Mouse (Mus musculus): Measurements from ENCODE around the gene Wdr27. TPM values are rescaled to one million over a fixed set of nuclear protein-coding genes. Genes with fewer than 3 reads are reported as not detected.
"Not testable (repeated sequence)": the region's sequence is repeated elsewhere in the genome, so short reads cannot be mapped to it uniquely, and the experiment has no call there.

Wdr27 gene
- polyA plus RNA-seq (2014; fragmentation: Nextera tagmentation; extraction: Ambion mirVana): 6.7 and 8.3 TPM in 2 replicates

DNA sequence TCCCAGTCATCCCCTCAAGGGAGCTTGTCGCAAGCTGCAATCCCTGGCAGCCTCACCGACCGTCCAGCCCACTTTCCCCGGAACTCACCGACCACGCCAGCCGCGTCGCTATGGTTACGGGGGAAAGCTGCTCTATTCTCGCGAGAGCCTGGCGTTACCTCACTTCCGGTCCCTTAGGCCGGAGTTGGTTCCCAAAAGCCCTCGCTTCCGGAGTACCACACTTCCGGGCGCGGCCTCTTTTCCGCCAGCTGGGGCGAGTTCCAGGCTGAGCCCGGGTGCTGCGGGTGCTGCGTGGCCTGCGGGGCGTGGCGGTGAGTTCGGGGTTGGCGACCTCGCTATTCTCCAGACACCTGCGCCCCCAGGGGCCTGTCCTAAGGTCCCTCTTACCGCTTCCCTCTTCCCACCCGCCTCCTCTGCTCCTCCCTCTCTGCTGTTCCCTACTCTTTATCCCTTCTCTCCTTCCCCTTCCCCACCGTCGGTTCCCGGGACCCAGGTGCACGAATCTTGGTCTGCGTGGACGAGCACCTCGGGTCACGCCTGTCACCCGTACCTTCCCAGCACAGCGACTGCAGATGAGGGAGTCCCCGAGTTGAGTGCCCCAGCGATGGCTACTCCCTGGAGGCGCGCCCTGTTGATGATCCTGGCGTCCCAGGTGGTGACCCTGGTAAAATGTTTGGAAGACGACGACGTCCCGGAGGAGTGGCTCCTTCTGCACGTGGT is at the start of gene Wdr27, which contains the start of gene 1600012H06Rik:
Wdr27 (minus strand) TSS at position 150 of the 720 bp plus-strand sequence.
1600012H06Rik (plus strand) TSS at position 176 of the 720 bp plus-strand sequence.
- Histone ChIP-seq H3K4me3 (ENCODE audit: low read length) (peak within 1 kb of the TSS; percentile 57), H3K9ac (ENCODE audit: low read depth, low read length) (peak within 1 kb of the TSS; percentile 76), H3K36me3 (ENCODE audit: control insufficient read depth, insufficient read depth, low read length) (peaks cover 31% of the 10 kb centered on the region), H3K4me1 (ENCODE audit: control insufficient read depth, insufficient read depth, low read length) (peaks cover 12% of the 10 kb centered on the region; the same call in 1 of the 2 replicates), H3K9me3 (ENCODE audit: control insufficient read depth, low read length) (no peaks in the 10 kb centered on the region), H3K27me3 (ENCODE audit: control insufficient read depth, insufficient read depth, low read length) (no peaks in the 10 kb centered on the region), H3K4me2 (replicated peaks; ENCODE audit: low read depth, low read length) (peak within 1 kb of the TSS; percentile 77), H3K27ac (ENCODE audit: low read depth, low read length) (peak within 1 kb of the TSS; percentile 73; the same call in 1 of the 2 replicates)
- ATAC-seq (ENCODE audit: low FRiP score, low TSS enrichment): peak; percentile 98
- WGBS: under 1% methylated on average over 54 of the region's 54 CpGs

DNA sequence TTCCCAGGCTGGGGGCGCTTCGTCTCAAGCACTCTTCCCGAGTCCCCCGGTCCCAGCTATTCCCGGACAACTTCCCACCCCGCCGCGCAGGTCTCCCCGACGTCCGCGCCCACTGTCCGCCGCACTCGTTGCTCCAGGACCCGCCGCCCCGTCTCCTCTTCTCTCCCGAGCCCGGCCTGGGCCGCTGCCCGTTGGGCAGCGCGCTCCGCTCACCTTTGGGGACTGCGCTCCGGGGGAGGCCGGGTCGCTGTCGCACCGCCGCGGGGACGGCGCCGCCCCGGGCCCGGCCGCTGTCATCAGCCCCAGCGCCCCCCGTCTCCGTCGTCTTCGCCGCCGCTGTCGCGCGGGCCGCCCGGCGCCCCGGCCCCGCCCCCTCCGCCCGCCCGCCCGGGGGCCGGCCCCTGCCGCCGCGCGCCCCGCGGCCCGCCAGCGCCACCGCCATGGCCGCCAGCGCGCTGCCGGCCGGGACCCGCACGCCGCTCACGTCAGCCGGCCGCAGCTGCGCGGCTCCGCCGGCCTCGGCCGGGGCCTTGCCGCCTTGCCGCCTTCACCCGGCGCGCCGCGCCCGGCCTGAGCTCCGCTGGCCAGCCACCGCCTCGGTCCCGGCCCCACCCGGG is 49.7 kb upstream of the Wdr27 start:
- WGBS: no CpG with 5 or more reads among the region's 98 CpGs
- H3K4me3 ChIP-seq (ENCODE audit: low read length): not testable (repeated sequence)

DNA sequence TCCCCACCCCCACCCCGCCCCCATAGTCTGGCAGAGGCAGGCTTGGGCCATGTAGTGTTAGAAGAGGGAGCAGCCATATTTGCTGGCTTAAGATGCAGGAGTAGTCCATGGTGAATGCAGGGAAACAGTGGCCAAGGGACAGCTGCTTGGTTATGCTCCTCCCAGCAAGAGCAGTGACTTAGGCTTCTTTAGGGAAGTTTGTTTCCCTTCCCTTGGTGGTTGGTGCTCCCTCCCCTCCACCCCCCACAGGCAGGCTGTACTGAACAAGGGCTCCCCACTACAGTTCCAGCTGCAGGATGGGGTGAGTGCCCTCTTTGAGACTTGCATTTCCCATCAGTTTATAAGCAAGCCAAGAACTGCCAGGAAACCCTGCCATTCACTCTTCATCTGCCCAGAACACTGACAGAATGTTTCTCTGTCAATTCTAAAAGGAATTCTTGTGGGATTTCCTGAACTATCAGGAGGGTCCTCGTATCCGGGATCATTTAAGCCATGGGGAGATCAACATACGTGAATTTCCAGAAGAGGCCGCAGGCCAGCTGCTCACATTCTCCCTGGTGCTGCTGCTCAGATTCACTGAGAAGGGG is 47.3 kb upstream of the Wdr27 start:
- WGBS: 96% methylated on average over 4 of the region's 5 CpGs
- H3K4me2 ChIP-seq (replicated peaks; ENCODE audit: low read depth, low read length); H3K9ac ChIP-seq (ENCODE audit: low read depth, low read length); H3K4me1 ChIP-seq (ENCODE audit: control insufficient read depth, insufficient read depth, low read length); H3K36me3 ChIP-seq (ENCODE audit: control insufficient read depth, insufficient read depth, low read length); H3K9me3 ChIP-seq (ENCODE audit: control insufficient read depth, low read length); H3K27ac ChIP-seq (ENCODE audit: low read depth, low read length); H3K4me3 ChIP-seq (ENCODE audit: low read length); H3K27me3 ChIP-seq (ENCODE audit: control insufficient read depth, insufficient read depth, low read length); ATAC-seq (ENCODE audit: low FRiP score, low TSS enrichment): not testable (repeated sequence)

More for the DNA sequence above, 49.7 kb upstream of the Wdr27 start:
- not testable (repeated sequence) for H3K36me3 ChIP-seq (ENCODE audit: control insufficient read depth, insufficient read depth, low read length); H3K27ac ChIP-seq (ENCODE audit: low read depth, low read length); H3K9ac ChIP-seq (ENCODE audit: low read depth, low read length); H3K9me3 ChIP-seq (ENCODE audit: control insufficient read depth, low read length); H3K4me1 ChIP-seq (ENCODE audit: control insufficient read depth, insufficient read depth, low read length); H3K4me2 ChIP-seq (replicated peaks; ENCODE audit: low read depth, low read length); H3K27me3 ChIP-seq (ENCODE audit: control insufficient read depth, insufficient read depth, low read length)
- peak; percentile 81 for ATAC-seq (ENCODE audit: low FRiP score, low TSS enrichment)

- not testable (repeated sequence) for H3K36me3 ChIP-seq (ENCODE audit: control insufficient read depth, insufficient read depth, low read length); H3K4me1 ChIP-seq (ENCODE audit: control insufficient read depth, insufficient read depth, low read length); H3K27ac ChIP-seq (ENCODE audit: low read depth, low read length); H3K4me2 ChIP-seq (replicated peaks; ENCODE audit: low read depth, low read length); H3K27me3 ChIP-seq (ENCODE audit: control insufficient read depth, insufficient read depth, low read length); H3K9ac ChIP-seq (ENCODE audit: low read depth, low read length); H3K9me3 ChIP-seq (ENCODE audit: control insufficient read depth, low read length); H3K4me3 ChIP-seq (ENCODE audit: low read length)
- no CpG with 5 or more reads among the region's 60 CpGs for WGBS
- ATAC-seq (ENCODE audit: low FRiP score, low TSS enrichment): peak; percentile 99
Measured at GRCm38 (mm10) chr17:14978362-14979038, 35.5 kb upstream of the Wdr27 start, which contains the start of the genes 9030025P20Rik and Gm3417. Gene 9030025P20Rik, plus strand, starts transcription at chr17:14978468. Gene Gm3417, minus strand, starts transcription at chr17:14978790.

DNA sequence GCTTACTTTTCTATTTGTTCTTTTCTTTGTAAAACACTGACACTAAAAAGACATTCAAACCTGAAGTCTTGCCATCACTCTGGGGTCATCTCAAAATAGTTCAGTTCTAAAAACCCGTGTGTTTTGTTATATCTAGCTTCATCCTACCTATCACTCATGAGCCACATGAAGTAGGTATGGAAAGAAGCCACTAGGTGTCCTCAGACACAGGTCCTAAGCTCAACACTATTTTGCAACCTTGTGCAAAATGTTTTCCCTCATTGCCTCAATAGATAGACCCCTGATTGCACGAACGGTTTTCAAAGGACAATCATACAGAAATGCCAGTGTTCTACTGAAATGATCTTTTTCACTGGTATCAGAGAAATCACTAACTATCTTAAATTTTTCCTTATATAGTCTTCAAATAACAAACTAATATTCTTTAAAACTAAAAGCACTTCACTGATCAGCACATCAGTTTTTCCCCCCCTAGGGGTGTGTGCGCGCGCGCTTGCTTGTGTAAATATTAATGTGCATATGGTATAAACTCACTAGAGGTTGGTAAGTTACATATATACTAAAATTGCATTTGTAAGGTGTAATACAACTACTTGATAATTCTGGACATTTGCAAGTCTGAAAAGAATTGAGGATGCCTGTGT is 34.9 kb upstream of the Wdr27 start:
- not testable (repeated sequence) for H3K27me3 ChIP-seq (ENCODE audit: control insufficient read depth, insufficient read depth, low read length); H3K27ac ChIP-seq (ENCODE audit: low read depth, low read length); H3K4me3 ChIP-seq (ENCODE audit: low read length); H3K36me3 ChIP-seq (ENCODE audit: control insufficient read depth, insufficient read depth, low read length); H3K4me1 ChIP-seq (ENCODE audit: control insufficient read depth, insufficient read depth, low read length); H3K9ac ChIP-seq (ENCODE audit: low read depth, low read length); H3K4me2 ChIP-seq (replicated peaks; ENCODE audit: low read depth, low read length); H3K9me3 ChIP-seq (ENCODE audit: control insufficient read depth, low read length)
- 3% methylated on average over 4 of the region's 7 CpGs for WGBS
- ATAC-seq (ENCODE audit: low FRiP score, low TSS enrichment): peak; percentile 36

- not testable (repeated sequence) for H3K4me2 ChIP-seq (replicated peaks; ENCODE audit: low read depth, low read length); H3K4me3 ChIP-seq (ENCODE audit: low read length); H3K27ac ChIP-seq (ENCODE audit: low read depth, low read length); H3K36me3 ChIP-seq (ENCODE audit: control insufficient read depth, insufficient read depth, low read length); H3K27me3 ChIP-seq (ENCODE audit: control insufficient read depth, insufficient read depth, low read length); H3K9ac ChIP-seq (ENCODE audit: low read depth, low read length); H3K9me3 ChIP-seq (ENCODE audit: control insufficient read depth, low read length); H3K4me1 ChIP-seq (ENCODE audit: control insufficient read depth, insufficient read depth, low read length); ATAC-seq (ENCODE audit: low FRiP score, low TSS enrichment)
- no CpG with 5 or more reads among the region's 6 CpGs for WGBS
Measured at GRCm38 (mm10) chr17:14968373-14968913, 25.5 kb upstream of the Wdr27 start.

GRCm38 (mm10) chr17:14961557-14962154 is 18.7 kb upstream of the Wdr27 start:
- H3K27me3 ChIP-seq (ENCODE audit: control insufficient read depth, insufficient read depth, low read length); H3K4me2 ChIP-seq (replicated peaks; ENCODE audit: low read depth, low read length); H3K9me3 ChIP-seq (ENCODE audit: control insufficient read depth, low read length); H3K4me1 ChIP-seq (ENCODE audit: control insufficient read depth, insufficient read depth, low read length); H3K9ac ChIP-seq (ENCODE audit: low read depth, low read length); H3K4me3 ChIP-seq (ENCODE audit: low read length); H3K27ac ChIP-seq (ENCODE audit: low read depth, low read length); H3K36me3 ChIP-seq (ENCODE audit: control insufficient read depth, insufficient read depth, low read length): not testable (repeated sequence)
- WGBS: no CpG with 5 or more reads among the region's 44 CpGs
- ATAC-seq (ENCODE audit: low FRiP score, low TSS enrichment): peak; percentile 95

DNA sequence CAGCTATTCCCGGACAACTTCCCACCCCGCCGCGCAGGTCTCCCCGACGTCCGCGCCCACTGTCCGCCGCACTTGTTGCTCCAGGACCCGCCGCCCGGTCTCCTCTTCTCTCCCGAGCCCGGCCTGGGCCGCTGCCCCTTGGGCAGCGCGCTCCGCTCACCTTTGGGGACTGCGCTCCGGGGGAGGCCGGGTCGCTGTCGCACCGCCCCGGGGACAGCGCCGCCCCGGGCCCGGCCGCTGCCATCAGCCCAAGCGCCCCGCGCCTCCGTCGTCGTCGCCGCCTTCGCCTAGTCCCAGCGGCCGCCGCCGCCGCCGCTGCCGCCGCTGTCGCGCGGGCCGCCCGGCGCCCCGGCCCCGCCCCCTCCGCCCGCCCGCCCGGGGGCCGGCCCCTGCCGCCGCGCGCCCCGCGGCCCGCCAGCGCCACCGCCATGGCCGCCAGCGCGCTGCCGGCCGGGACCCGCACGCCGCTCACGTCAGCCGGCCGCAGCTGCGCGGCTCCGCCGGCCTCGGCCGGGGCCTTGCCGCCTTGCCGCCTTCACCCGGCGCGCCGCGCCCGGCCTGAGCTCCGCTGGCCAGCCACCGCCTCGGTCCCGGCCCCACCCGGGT is 18.1 kb upstream of the Wdr27 start, which contains the start of gene Phf10:
Phf10 (minus strand) TSS at position 323 of the 606 bp plus-strand sequence.
- peak; percentile 86 for ATAC-seq (ENCODE audit: low FRiP score, low TSS enrichment)
- H3K4me1 ChIP-seq (ENCODE audit: control insufficient read depth, insufficient read depth, low read length); H3K27me3 ChIP-seq (ENCODE audit: control insufficient read depth, insufficient read depth, low read length); H3K36me3 ChIP-seq (ENCODE audit: control insufficient read depth, insufficient read depth, low read length); H3K9me3 ChIP-seq (ENCODE audit: control insufficient read depth, low read length); H3K27ac ChIP-seq (ENCODE audit: low read depth, low read length): not testable (repeated sequence)
- Histone ChIP-seq H3K9ac (ENCODE audit: low read depth, low read length) (peak within 1 kb of the TSS; percentile 83), H3K4me3 (ENCODE audit: low read length) (peak within 1 kb of the TSS; percentile 53), H3K4me2 (replicated peaks; ENCODE audit: low read depth, low read length) (peak within 1 kb of the TSS; percentile 69)
- 0% methylated on average over 19 of the region's 100 CpGs for WGBS
